Mouse (Mus musculus) left cerebral cortex, postnatal 36 days (tissue): ENCODE results near the gene Arhgef10l. TPM values are rescaled to one million over a fixed set of nuclear protein-coding genes. Genes with fewer than 3 reads are reported as not detected.
A peak's percentile ranks its signal among the peaks of the same experiment; 100 is the strongest.

ENCODE experiments used
- DNase-seq, 2 experiments: peaks; one replicate each; pipeline ENCODE4 v3.0.0; 2021 to 2022; ENCODE audit warnings: low spot score in 2 of 2, mixed read lengths in 1 of 2
- intact Hi-C: fragments of 180-260 bp; cut with DNase I; formaldehyde crosslinking; loops from one replicate; pipeline ENCODE4 v1.15.1; 2025
- total RNA-seq, 2 experiments: library from RNA; stranded (reverse); gene quantifications; 2 replicates each; pipeline ENCODE4 v1.2.3; 2021

Arhgef10l gene
- total RNA-seq, 2 experiments from 2014 or later: 61.0 to 63.4 TPM

- DNase-seq: no peak
- intact Hi-C loops: no loop called here
These were observed 2.0 kb upstream of the Arhgef10l start for GRCm38 (mm10) chr4:140667802-140668201.

DNA sequence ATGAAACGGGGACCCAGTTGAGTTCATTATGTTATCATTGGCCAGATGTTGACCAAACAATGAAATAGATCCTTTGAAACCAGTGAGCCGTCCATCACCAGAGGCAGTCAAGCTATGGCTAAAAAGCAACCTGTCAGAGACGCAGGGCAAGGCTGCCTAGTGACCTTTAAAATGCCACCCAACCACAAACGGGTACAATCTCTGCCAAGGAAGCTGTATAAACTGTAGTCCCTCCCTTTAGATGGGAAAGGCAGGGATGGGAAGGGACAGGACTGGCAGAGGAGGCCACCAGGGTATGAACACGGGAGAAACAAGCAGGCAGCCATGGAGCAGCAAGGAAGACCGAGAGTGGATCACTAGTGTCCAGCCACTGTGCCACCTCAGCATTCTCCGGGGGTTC lies 759 bp downstream of the Arhgef10l start:
- intact Hi-C loops: no loop called here
- DNase-seq: no peak

DNA sequence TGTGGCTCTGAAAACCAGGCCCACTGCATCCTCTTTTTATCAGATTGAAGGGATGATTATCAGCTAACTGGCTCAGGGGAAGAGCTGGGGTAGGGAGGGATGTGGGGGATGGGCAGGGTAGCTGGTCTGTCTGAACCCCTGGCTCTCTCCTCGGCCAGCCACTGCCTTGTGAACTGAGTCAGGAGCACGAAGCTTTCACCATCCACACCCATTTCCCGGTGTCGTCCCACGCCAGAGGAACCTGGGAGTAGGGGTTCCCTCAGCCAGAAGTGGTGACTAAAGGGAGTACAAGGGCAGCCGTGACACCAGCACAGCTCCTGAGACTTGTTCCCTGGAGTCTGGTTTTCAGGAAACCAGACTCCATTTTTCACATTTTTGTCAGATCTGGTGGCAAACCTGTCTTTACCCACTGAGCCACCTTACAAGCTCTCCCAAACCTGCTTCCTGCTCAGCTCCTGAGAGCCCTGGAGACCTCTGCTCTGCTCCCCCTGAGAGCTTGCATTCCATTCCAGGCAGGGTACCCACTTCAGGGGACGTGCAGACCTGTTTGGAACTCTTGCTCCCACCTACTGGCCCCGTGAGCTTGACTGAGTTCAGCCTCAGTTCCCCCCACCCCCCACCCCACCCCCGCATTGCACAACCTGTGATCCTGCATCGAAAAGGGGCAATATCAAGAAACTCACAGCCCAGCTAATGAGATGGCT lies 2.8 kb downstream of the Arhgef10l start:
- DNase-seq: no peak
- intact Hi-C loops: no loop called here

DNA sequence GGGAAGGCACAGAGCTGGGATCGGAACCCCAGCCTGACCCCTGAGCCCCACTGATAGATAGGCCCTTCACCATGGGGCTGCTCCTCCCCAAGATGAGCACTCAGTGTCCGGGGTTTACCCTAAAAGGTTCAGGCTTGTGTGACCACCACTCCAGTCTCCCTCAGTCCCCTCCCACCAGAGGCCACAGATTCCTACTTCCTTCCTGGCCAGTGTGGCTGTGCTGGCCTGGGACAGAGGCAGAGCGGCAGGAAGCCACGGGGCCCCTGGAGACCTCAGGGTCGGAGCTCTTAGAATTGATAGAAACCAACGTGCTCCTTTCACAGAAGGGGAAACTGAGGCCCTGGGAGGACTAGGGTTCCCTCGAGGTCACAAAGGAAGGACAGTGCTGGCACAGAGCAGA lies 3.4 kb downstream of the Arhgef10l start:
- no peak for DNase-seq

GRCm38 (mm10) chr4:140661406-140662022 lies 4.3 kb downstream of the Arhgef10l start:
- DNase-seq: no peak
- intact Hi-C loops: no loop called here

More for the DNA sequence above, 3.4 kb downstream of the Arhgef10l start:
- intact Hi-C loops: no loop called here

DNA sequence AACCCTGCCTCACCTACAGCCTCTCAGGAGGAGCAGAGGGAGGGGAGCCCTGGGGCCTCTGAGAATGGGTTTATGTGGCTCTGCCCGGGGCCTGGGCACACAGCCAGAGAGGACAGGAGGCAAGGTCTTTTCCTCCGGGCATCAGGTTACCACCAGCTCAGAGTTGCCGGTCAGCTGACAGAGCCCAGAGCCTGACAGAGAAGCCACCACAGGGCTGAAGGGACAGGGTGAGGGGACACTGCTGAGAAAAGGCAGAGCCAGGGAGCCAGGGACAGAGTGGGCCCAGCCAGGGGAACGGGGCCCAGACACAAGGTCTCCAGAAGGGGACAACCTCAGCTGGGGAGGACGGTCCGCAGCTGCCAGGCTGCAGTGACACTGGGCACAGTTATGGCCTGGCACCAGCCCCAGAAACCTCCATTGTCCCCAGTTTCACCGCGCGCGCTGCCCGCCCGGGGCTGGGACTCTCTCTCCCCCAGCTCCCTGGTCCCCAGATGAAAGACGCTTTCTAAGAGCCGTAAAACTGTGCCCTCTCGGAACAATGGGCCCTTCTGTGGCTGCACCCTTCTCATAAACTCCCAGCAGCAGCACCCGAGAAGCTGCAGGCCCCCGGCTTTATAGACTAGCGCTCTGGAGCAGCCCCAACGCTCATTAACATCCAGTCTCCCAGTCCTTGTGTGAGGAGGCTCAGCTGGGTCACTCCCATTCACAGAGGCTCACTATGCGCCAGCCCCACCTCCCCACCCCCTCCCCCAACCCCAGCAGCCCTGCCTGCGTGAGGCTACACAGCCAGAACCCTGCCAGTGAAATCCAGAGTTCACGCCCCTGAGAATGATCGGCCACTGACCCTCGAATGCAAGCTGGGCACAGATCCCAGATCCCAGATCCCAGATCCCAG lies 7.9 kb downstream of the Arhgef10l start:
- intact Hi-C loops: loop anchor here (5.0 kb wide), 1 partner anchor 36 kb away; no protein-coding TSS in a partner anchor
- DNase-seq: peak; percentile 77

DNA sequence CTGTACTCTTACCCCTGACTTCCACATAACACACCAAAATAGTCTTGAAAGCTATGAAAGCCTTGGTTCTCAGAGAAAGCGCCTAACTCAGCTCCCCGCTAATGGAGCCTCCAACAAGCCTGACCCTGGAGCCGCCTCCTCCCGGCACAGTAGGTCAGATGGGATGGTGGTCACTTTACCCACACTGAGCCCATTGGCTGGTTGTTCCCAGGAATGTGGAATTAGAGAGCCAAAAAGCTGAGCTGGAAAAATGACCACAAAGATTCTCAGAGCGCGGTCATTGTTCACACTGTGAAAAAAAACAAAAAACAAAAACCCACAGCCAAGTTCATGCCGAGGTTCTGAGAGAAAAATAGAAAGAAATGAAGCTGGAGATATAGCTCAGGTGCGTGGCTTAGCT lies 9.3 kb downstream of the Arhgef10l start:
- intact Hi-C loops: loop anchor here (5.0 kb wide), 1 partner anchor 34 kb away; no protein-coding TSS in a partner anchor
- no peak for DNase-seq

DNA sequence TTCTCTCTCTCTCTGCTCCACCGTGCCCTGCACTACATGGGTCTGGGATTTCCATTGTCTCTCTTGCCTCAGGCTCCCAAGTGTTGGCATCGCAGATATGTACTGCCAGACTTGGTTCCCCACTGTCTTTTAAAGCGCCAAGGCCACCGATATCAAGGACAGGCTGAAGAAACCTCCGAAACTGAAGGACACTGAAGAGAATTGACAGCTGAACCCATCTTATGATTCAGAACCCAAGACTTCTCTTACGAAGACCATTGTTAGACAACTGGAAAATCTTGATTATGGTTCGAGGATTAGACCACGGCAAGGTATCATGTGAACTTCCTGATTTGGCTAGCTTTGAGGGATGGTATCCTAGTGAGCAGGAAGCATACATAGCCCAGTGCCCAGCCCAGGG lies 11.0 kb downstream of the Arhgef10l start:
- no peak for DNase-seq
- intact Hi-C loops: loop anchor here (5.0 kb wide), 1 partner anchor 32 kb away; no protein-coding TSS in a partner anchor

GRCm38 (mm10) chr4:140653835-140654583 lies 11.8 kb downstream of the Arhgef10l start:
- intact Hi-C loops: no loop called here
- DNase-seq: no peak

DNA sequence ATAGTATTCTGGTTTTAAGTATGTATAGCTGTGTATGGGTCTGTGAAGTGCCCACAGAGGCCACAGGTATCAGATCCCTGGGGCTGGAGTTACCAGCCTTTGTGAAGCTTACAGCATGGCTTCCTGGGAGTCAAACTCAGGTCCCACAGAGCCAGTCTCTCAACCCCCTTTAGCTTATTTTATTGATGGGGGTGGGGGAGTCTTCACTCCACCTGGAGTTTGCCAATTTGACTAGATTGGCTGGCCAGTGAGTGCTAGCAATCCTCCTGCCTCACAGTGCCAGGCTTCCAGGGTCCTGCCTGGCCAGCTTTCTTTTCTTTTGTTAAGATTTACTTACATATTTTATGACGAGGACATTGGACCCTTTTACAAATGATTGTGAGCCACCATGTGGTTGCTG lies 16.1 kb downstream of the Arhgef10l start:
- intact Hi-C loops: no loop called here
- no peak for DNase-seq

DNA sequence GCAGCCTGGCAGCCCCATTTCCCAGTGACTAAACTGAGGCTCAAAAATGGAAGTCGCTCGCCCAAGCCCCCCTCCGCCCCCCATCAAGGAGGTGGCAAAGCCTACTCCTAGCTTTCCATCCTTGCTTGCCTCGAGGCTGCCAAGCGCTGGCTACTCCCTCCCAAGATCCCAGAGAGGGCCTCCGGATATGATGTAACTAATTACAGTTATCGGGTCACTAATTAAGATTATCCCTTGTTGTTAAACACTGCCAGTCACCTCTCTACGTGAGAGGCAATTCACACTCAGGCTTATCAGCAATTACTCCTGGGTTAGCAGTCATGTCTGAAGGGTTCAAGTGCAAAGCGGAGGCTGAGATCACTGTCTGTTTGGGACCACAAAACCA lies 16.6 kb downstream of the Arhgef10l start:
- intact Hi-C loops: no loop called here
- no peak for DNase-seq

DNA sequence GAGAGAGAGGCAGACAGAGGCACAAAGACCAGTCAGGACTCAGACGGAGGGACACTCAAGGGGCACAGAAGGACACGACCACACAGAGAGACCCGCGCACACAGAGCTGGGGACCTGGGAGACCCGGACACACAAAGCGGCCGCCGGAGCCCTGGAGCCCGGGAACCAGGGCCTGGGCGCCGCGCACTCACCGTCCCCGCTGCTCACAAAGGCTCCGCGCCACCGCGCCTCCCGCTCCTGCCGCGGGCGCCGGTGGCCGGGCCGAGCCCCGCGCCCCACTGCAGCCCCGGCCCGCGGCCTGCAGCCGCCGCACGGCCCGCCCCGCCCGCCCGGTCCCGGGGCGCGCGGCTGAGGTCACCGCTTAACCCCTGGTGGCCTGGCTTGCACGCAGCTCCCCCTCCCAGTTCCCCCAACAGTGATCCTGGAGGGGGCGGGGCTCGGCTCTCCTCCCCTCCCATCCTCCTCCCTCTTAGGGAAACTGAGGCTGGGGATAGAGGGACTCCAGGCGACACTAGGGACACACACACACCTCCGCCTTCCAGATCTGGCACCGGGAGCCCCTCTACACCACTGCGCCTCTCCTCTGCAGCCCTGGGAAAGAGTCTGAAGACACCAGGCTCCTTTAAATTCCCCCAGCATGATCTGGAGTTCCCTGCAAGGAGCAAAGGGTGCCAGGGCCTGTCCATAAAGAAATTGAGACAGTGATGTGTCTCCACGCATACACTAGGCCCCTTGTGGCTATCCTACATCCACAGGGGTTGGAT lies 17.2 kb downstream of the Arhgef10l start:
- DNase-seq: peak; percentile 47 to 71
- intact Hi-C loops: no loop called here

- peak in 1 of 2 experiments; percentile 37 for DNase-seq
- intact Hi-C loops: no loop called here
These were observed 17.9 kb downstream of the Arhgef10l start for GRCm38 (mm10) chr4:140647711-140648421.

DNA sequence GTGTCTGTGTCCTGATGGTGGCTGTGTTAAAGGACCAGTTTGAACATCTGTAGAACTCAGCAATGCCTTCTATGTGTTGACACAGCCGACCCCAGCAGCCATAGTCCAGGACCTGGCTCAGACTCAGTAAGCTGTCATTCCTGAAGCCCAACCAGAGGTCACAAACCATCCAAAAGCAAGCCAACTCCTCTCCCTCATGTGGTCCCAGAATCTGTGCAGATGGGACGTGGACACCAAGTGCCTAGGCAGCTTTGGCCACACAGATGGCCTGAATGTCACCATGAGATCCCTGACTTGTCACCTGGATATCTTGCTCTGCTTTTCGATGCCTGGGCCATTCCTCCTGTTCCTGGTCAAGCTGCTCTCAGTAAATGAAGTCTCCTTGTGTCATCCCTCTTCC lies 20.2 kb downstream of the Arhgef10l start:
- DNase-seq: no peak
- intact Hi-C loops: no loop called here

DNA sequence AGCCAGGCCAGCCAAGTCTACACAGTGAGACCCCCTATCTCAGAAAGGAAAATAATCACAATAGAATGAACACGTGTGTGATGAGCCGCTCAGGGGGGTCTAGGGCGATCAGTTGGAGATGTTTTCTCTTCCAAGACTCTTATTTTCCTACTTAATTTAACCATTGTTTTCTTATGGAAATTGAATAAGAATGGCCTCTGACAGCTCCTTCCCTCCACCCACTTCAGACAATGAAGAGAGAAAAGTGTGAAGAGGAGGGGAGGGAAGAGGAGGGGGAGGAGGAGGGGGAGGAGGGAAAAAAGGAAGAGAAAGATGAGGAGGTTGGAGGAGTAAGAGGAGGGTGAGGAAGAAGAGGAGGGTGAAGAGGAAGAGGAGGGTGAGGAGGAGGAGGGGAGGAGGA lies 21.1 kb downstream of the Arhgef10l start:
- DNase-seq: no peak
- intact Hi-C loops: no loop called here

DNA sequence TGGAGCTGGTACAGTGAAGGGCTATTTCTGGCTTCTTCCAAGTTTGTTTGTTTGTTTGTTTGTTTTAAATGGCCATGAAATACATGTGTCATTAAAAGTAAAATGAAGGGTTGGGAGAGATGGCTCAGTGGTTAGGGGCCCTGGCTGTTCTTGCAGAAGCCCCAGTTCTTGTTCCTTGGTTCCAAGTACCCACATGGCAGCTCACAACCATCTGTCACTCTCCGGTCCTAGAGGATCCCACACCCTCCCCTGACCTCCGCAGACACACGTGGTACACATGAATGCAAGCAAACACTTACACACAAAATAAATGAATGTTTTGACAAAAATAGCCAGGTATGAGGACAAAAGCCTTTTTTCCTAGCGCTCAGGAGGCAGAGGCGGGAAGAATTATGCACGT lies 21.5 kb downstream of the Arhgef10l start:
- intact Hi-C loops: no loop called here

DNA sequence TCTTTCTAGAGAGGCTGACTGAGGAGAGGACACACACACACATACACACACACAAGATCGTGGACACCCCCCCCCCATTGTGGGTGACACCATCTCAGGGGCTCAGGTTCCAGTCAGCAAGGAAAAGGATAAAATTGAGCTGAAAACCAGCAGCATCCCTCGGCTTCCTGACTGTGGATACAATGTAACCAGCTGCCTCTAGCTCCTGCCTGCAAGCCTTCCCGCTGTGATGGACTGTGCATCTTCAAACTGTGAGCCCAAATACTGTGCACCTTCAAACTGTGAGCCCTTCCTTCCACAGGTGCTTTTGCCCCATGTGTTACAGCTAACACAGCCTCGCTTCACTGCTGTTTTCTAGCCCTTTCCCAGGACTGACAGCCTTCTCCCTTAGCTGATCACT lies 23.4 kb downstream of the Arhgef10l start:
- no peak for DNase-seq
- intact Hi-C loops: no loop called here

More for the DNA sequence above, 21.5 kb downstream of the Arhgef10l start:
- DNase-seq: no peak

DNA sequence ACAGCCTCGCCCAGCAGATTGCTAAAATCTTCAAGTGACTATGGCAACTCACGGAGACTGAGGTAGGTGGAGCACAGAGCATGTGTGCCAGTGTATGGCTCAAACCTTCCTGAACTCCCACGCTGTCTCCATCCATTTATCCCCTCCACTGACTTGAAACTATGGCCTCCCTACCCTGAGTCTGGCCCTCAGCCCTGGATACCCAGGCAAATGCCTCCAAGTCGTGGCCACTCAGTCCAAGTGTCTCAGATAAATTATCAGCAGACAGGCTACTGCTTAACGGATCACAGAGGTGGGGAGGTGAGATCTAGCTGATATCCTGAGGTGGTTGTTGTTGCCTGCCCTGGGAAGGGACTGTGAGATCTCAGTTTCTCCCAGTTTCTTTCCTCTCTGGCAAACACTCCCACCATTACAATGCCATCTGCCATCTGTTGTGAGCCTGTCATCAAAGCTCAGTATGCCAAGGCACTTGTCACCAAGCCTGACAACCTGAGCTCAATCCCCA lies 24.3 kb downstream of the Arhgef10l start:
- DNase-seq: peak in 1 of 2 experiments; percentile 45
- intact Hi-C loops: no loop called here
